Mouse (Mus musculus) neural tube, embryonic 13.5 days (tissue): ENCODE measurements around the gene Kalrn. TPM values are rescaled to one million over a fixed set of nuclear protein-coding genes. Genes with fewer than 3 reads are reported as not detected.
A peak's percentile ranks its signal among the peaks of the same experiment; 100 is the strongest.

Experiments used
- ATAC-seq: fragments of 200-750 bp; cut with Nextera tagmentation; 2 replicates; pipeline ENCODE4 v1.8.0; 2017; ENCODE audit warnings: low read depth, mild to moderate bottlenecking, moderate TSS enrichment, moderate library complexity
- H3K27ac ChIP-seq: fragments of 300-500 bp; sonication (generic); replicated peaks from 2 replicates; pipeline ENCODE4 v1.5.1; 2015; ENCODE audit warnings: moderate library complexity, mild to moderate bottlenecking, inconsistent platforms
- H3K27me3 ChIP-seq: fragments of 300-500 bp; sonication (generic); 2 replicates; pipeline ENCODE4 v1.6.1; 2015; ENCODE audit warnings: mild to moderate bottlenecking, inconsistent platforms
- H3K36me3 ChIP-seq: fragments of 300-500 bp; sonication (generic); 2 replicates; pipeline ENCODE4 v1.6.1; 2015; ENCODE audit warnings: mild to moderate bottlenecking, inconsistent platforms
- H3K4me1 ChIP-seq: fragments of 300-500 bp; sonication (generic); replicated peaks from 2 replicates; pipeline ENCODE4 v1.6.1; 2015; ENCODE audit warnings: inconsistent platforms
- H3K4me2 ChIP-seq: fragments of 300-500 bp; sonication (generic); 2 replicates; pipeline ENCODE4 v1.6.1; 2015; ENCODE audit warnings: inconsistent platforms, mild to moderate bottlenecking, moderate library complexity
- H3K4me3 ChIP-seq: fragments of 300-500 bp; sonication (generic); 2 replicates; pipeline ENCODE4 v1.5.1; 2015; ENCODE audit warnings: mild to moderate bottlenecking, inconsistent platforms
- H3K9ac ChIP-seq: fragments of 300-500 bp; sonication (generic); 2 replicates; pipeline ENCODE4 v1.6.1; 2015; ENCODE audit warnings: moderate library complexity, mild to moderate bottlenecking, inconsistent platforms
- H3K9me3 ChIP-seq: fragments of 300-500 bp; sonication (generic); 2 replicates; pipeline ENCODE4 v1.6.1; 2016; ENCODE audit warnings: inconsistent platforms
- WGBS: fragments of 180-500 bp; shearing (Covaris S2); methylation state at CpG from one replicate; pipeline ENCODE4 v1.1.7; 2015; 5-methylcytosine and 5-hydroxymethylcytosine counted together
- polyA plus RNA-seq: library from polyadenylated mRNA; unstranded; fragments of >200 nt; fragmentation: Nextera tagmentation; extraction: Ambion mirVana; gene quantifications from 2 replicates; pipeline ENCODE4 v1.2.1, GENCODE M21; 2015

Gene Kalrn
- polyA plus RNA-seq, 1 experiment from 2014 or later, result 23.9 TPM

DNA sequence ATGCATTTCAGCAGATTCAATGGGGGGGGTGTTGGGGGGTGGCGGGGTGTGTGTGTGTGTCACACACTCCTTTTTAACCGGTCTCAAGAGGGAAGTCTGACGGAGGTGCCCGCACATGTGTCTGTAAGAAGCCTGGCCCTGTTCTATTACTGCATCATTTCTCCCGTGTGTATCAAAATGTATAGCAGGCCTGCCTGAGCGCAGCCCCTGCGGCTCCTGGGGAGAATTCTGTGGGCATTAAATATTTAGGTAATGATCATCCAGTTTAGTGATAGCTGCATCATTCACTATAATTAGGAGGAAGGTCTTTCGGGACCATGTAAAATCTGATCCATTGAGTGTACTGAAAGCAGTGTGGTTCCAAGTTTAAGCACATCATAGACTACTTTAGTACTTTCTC lies 556.1 kb downstream of the Kalrn start:
- H3K9ac ChIP-seq, result no peak overlapping the region
- H3K4me3 ChIP-seq, result no peak overlapping the region
- H3K27ac ChIP-seq, result no peak overlapping the region
- peaks cover 49% of the 10 kb centered on the region for H3K36me3 ChIP-seq
- H3K4me2 ChIP-seq, result no peak overlapping the region
- WGBS, result 63% methylated on average over 8 of the region's 8 CpGs
- peaks cover 7% of the 10 kb centered on the region; the same call in 1 of the 2 replicates for H3K4me1 ChIP-seq
- peak; percentile 74 for ATAC-seq
- H3K27me3 ChIP-seq, result no peaks in the 10 kb centered on the region
- no peaks in the 10 kb centered on the region for H3K9me3 ChIP-seq

DNA sequence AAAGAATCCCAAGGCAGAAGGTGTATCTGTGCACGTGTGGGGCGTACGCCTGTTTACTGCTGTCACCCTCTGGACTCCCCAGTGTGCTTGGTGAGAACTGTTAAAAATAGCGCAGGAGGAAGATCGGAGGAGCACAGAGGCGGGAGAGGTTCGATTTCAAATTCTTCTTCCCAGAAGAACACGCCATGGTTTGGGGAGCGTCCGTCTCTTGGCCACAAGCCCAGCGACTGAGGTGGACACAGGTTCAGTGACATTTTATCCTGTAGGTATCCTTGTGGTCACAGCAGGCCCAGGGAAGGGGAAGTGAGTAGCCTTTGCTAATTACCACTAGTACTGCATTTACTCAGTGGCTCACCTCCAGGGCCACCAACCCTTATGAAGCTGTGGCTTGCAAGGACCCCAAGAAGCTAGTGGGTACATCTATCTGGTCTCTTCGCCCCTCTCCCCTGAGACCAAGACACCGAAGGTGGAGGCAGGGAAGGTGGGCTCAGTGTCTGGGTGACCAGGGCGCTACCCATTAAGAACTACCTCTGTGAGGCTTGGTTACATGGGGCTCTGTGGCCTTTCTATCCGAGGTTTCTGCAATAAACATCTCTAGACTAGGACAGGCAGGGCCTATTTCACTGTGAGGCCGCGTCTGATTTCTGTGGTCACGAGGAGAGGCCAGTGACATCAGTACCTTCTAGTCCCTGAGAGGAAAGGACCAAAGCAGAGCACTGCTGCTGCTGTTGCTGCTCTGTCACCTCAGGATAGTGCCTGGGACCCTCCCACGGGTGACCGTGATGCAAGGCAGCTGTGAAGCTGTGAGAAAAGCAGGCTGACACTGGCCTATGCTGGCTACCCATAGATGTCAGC lies 561.1 kb downstream of the Kalrn start:
- H3K4me2 ChIP-seq, result no peak overlapping the region
- H3K9me3 ChIP-seq, result no peaks in the 10 kb centered on the region; the same call in 1 of the 2 replicates
- H3K27me3 ChIP-seq, result no peaks in the 10 kb centered on the region
- no peak overlapping the region for H3K9ac ChIP-seq
- H3K4me1 ChIP-seq, result peaks cover 6% of the 10 kb centered on the region; the same call in 1 of the 2 replicates
- 92% methylated on average over 20 of the region's 20 CpGs for WGBS
- peaks cover 84% of the 10 kb centered on the region for H3K36me3 ChIP-seq
- ATAC-seq, result no peak
- H3K27ac ChIP-seq, result no peak overlapping the region
- H3K4me3 ChIP-seq, result no peak overlapping the region

DNA sequence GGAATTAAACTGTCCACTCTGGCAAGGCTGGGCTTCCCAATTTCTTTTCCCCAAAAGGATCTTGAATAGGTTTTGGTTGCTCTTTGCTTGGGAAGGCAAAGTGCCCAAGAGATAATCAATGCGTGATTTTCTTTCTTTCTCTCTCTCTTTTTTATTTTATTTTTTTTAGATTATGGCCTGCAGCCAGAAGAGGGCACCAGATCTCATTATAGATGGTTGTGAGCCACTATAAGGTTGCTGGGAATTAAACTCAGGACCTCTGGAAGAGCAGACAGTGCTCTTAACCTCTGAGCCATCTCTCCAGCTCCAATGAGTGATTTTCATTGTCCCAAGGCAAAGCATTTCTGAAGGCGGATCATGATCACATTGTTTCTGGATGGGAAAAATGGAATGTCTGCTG lies 563.8 kb downstream of the Kalrn start:
- no peak overlapping the region for H3K4me2 ChIP-seq
- no peak overlapping the region for H3K4me3 ChIP-seq
- peaks cover 15% of the 10 kb centered on the region for H3K4me1 ChIP-seq
- H3K36me3 ChIP-seq, result peaks cover 64% of the 10 kb centered on the region
- no peak overlapping the region for H3K27ac ChIP-seq
- no peaks in the 10 kb centered on the region; the same call in 1 of the 2 replicates for H3K9me3 ChIP-seq
- ATAC-seq, result no peak
- no peak overlapping the region for H3K9ac ChIP-seq
- 98% methylated on average over 2 of the region's 2 CpGs for WGBS
- H3K27me3 ChIP-seq, result no peaks in the 10 kb centered on the region

DNA sequence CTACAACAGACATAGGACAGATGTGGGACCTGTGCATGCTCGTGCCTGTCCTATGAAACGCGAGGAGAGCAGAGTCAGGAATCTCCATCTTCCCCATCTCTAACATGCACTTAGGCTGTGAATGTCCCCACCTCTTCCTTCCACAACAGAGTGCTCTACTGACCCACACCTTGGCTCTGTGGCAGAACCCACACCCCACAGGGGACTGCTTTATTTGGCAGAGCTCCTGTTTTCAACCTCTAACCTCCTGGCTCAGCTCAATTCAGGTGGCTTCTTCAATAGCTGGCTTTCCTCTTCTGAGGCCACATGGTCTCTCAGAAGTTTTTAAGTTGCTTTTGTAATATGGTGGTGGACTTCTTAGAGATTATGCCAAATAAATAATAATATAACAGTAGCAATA lies 567.3 kb downstream of the Kalrn start:
- H3K4me2 ChIP-seq, result no peak overlapping the region
- peaks cover 30% of the 10 kb centered on the region for H3K4me1 ChIP-seq
- H3K36me3 ChIP-seq, result peaks cover 37% of the 10 kb centered on the region
- no peak overlapping the region for H3K9ac ChIP-seq
- no peaks in the 10 kb centered on the region for H3K27me3 ChIP-seq
- 95% methylated on average over 3 of the region's 3 CpGs for WGBS
- H3K27ac ChIP-seq, result no peak overlapping the region
- no peak for ATAC-seq
- no peaks in the 10 kb centered on the region; the same call in 1 of the 2 replicates for H3K9me3 ChIP-seq
- H3K4me3 ChIP-seq, result no peak overlapping the region

DNA sequence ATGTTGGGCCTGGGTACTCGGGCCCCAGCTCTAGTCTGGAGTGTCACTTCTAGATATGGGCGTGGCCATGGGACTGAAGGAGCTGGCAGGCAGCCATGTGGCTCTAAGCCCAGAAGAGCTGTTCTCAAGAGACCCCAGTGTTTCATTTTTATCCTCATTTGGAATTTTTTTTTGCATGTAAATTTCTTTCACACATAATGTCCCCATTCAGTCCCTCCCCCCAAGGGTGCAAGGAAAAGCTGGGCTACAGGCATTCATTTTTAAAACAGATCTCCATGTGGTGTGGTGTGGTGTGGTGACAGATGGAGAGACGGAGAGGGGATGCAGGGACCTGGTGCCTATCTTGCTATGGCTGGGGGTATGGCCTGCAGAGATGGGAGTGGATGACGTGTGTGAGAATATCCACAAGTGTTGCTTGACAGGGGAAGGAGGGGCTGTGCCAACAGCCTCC lies 569.2 kb downstream of the Kalrn start:
- Histone ChIP-seq H3K27me3 (no peaks in the 10 kb centered on the region), H3K4me2 (no peak overlapping the region), H3K4me3 (no peak overlapping the region), H3K27ac (peak overlapping the region; percentile 77), H3K4me1 (peaks cover 30% of the 10 kb centered on the region), H3K36me3 (peaks cover 18% of the 10 kb centered on the region), H3K9me3 (no peaks in the 10 kb centered on the region), H3K9ac (no peak overlapping the region)
- ATAC-seq, result peak; percentile 88
- 28% methylated on average over 4 of the region's 4 CpGs for WGBS

DNA sequence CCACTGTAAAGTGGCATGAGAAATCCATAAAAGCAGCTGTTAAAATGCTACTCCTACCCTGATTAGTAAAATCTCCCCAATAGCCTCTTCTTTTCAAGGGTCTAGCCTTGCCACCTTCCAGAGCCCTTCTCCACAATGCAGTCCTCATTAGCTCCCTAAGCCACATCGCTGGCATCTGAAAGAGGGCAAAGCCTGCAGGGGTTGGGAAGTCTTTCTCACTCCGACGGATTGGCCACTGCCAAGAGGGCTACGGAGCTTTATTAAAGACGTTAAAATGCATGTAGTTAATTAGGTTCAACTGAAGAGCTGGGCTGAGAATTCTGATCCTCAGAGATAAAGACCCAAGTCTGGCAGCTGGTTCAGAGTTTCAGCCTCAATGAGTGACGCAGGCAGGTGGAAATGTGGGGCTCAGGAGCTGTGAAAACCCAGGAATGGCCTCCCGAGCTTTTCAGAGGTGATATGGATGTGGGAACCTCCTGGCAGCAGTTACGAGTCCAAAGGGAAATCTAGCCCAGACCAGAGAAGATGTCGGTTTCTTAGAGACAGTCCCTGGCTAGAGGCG lies 569.7 kb downstream of the Kalrn start:
- Histone ChIP-seq H3K27me3 (no peaks in the 10 kb centered on the region), H3K4me2 (no peak overlapping the region), H3K9ac (no peak overlapping the region), H3K4me1 (peaks cover 30% of the 10 kb centered on the region), H3K9me3 (no peaks in the 10 kb centered on the region), H3K27ac (peak overlapping the region; percentile 77), H3K4me3 (no peak overlapping the region), H3K36me3 (peaks cover 15% of the 10 kb centered on the region)
- WGBS, result 41% methylated on average over 10 of the region's 10 CpGs
- no peak for ATAC-seq

DNA sequence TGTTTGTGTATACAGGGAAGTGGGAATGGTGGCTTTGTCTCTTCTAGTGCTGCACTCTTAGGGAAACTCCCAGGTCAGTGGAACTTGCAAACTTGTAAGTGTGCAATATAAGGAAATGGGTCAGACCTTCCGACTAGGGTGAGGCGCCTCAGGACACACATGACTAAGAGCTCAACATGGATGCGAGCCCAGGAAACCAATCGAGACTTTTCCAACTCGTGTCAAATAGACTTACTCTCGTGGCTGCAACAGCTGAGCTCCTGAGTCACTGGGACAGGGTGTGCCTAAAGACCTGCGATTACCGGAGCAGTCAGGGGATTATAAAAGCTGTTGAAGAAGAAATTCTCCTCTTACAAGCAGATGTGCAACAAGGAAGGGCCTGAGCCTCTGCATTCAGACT lies 572.6 kb downstream of the Kalrn start:
- Histone ChIP-seq H3K27me3 (no peaks in the 10 kb centered on the region), H3K36me3 (0 out of 2 replicates have a peak, but pooled peaks cover 3% of the 10 kb centered on the region), H3K4me3 (no peak overlapping the region), H3K9ac (no peak overlapping the region), H3K9me3 (no peaks in the 10 kb centered on the region), H3K27ac (no peak overlapping the region), H3K4me2 (no peak overlapping the region), H3K4me1 (peaks cover 27% of the 10 kb centered on the region)
- WGBS, result 87% methylated on average over 8 of the region's 8 CpGs
- ATAC-seq, result no peak

DNA sequence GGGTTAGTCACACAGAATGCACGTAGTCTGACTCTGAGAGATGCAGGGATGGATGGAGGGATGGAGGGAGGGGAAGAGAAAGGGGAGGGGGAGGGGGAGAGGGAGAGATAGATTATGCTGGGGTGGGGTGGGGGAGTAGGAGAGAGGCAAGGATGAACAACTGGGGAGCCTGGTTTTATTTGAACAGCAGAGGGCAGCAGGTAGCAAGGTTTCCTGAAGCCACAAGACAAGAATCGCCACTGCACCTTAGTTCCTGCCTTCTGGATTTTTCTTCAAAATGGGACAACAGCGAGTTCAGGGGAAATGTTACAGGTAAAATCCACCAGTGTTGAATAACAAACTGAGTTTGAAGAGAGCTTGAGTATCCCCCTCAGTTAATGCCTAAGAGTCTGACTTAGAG lies 573.9 kb downstream of the Kalrn start:
- 33% methylated on average over 3 of the region's 3 CpGs for WGBS
- Histone ChIP-seq H3K4me3 (no peak overlapping the region), H3K36me3 (0 out of 2 replicates have a peak, but pooled peaks cover 3% of the 10 kb centered on the region), H3K4me2 (no peak overlapping the region), H3K4me1 (peaks cover 13% of the 10 kb centered on the region), H3K9me3 (no peaks in the 10 kb centered on the region), H3K9ac (no peak overlapping the region), H3K27me3 (no peaks in the 10 kb centered on the region), H3K27ac (no peak overlapping the region)
- ATAC-seq, result no peak

DNA sequence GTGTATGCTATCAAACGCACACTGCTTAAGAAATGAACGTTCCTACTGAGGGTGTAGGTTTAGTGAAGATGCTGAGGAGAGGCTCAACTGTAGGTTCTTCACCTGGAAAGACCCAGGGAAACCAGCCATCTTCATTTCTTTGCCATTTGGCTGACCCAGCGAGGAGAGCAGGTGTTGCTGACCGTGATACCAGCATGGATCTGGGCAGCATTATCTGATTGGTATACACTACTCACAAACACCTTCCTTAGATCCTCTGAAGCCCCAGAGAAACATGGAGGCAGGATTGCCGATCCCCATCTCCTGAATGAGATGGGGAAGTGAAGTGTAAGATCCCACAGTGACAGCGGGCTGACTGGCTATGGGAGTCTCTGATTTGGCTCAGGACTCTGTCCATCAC lies 575.3 kb downstream of the Kalrn start:
- no peak for ATAC-seq

DNA sequence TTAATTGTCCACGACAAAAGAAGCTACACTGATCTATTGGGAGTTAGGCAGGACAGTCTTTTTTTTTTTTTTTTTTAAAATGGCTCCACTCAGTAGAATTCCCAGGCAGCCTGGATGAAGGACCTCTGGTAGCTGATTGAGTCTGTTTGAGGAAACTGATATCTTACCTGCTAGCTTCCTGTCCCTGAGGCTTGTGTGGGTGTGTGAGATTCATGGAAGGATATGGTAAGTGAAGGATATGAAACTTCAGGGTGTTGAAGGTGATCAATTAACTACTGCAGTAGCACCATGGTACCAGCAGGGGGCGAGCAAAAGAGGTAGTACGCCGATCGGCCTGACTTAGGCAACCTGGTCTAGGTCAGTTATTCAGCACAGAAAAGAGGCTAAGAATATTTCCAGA lies 577.3 kb downstream of the Kalrn start:
- no peaks in the 10 kb centered on the region; the same call in 1 of the 2 replicates for H3K4me1 ChIP-seq
- no peak overlapping the region for H3K4me2 ChIP-seq
- ATAC-seq, result no peak
- no peak overlapping the region for H3K9ac ChIP-seq
- H3K27me3 ChIP-seq, result no peaks in the 10 kb centered on the region
- no peak overlapping the region for H3K4me3 ChIP-seq
- no peaks in the 10 kb centered on the region for H3K36me3 ChIP-seq
- H3K9me3 ChIP-seq, result no peaks in the 10 kb centered on the region
- H3K27ac ChIP-seq, result no peak overlapping the region
- 8% methylated on average over 5 of the region's 5 CpGs for WGBS

More for the DNA sequence above, 575.3 kb downstream of the Kalrn start:
- no peak overlapping the region for H3K27ac ChIP-seq
- H3K4me2 ChIP-seq, result no peak overlapping the region
- 0 out of 2 replicates have a peak, but pooled peaks cover 3% of the 10 kb centered on the region for H3K36me3 ChIP-seq
- 82% methylated on average over 6 of the region's 6 CpGs for WGBS
- no peak overlapping the region for H3K9ac ChIP-seq
- no peak overlapping the region for H3K4me3 ChIP-seq
- no peaks in the 10 kb centered on the region for H3K27me3 ChIP-seq
- peaks cover 3% of the 10 kb centered on the region for H3K4me1 ChIP-seq
- no peaks in the 10 kb centered on the region for H3K9me3 ChIP-seq

DNA sequence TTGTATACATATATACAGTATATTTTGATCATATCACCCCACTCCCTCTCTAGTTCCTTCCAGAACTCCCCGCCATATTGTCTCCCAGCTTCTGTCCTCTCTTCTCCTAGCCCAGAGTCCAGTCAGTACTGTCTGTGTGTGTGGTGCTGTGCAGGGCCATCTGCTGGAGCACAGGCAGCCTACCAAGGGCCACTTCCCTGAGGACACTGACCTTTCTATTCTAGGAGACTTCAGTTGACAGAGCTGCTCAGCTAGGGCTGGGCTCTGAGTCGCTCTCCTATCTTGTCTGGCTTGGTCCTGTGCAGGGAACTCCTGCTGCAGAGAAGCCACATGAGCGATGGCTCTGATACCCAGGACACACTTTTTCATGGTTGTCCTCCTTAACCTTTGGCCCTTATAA lies 577.8 kb downstream of the Kalrn start:
- no peaks in the 10 kb centered on the region for H3K36me3 ChIP-seq
- 80% methylated on average over 3 of the region's 3 CpGs for WGBS

DNA sequence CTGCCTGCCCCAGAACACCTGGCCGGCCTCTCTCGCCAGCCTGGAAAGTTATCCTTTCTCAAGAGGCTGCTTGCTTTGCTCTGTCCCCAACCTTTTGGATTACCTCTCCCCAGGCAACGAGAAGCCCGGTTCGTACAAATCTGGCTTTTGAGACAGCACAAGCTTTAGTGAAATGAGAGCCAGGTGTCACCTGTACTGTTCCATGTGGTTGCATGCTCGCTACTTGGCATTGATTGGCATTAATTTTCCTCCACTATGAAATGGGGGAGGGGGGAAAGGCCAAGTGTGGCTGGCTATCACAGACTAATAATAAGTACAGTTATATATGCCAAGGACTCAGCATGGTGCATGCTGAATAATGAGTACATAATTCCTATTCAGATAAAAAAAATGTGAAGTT lies 579.0 kb downstream of the Kalrn start:
- Histone ChIP-seq H3K4me2 (no peak overlapping the region), H3K4me1 (no peaks in the 10 kb centered on the region; the same call in 1 of the 2 replicates), H3K9me3 (no peaks in the 10 kb centered on the region), H3K4me3 (no peak overlapping the region), H3K9ac (no peak overlapping the region), H3K27ac (no peak overlapping the region), H3K36me3 (no peaks in the 10 kb centered on the region), H3K27me3 (no peaks in the 10 kb centered on the region)
- WGBS, result 91% methylated on average over 6 of the region's 6 CpGs
- no peak for ATAC-seq

More for the DNA sequence above, 577.8 kb downstream of the Kalrn start:
- Histone ChIP-seq H3K4me1 (no peaks in the 10 kb centered on the region; the same call in 1 of the 2 replicates), H3K9me3 (no peaks in the 10 kb centered on the region), H3K4me2 (no peak overlapping the region), H3K27ac (no peak overlapping the region), H3K4me3 (no peak overlapping the region), H3K9ac (no peak overlapping the region), H3K27me3 (no peaks in the 10 kb centered on the region)
- ATAC-seq, result no peak
